Mouse (Mus musculus) gastrocnemius, postnatal 36 days (tissue): ENCODE measurements at regions not wholly inside any gene's neighbourhood (a gene's known extent, or its start where the extent isn't known, plus 50 kb on each side); places are given as distances from the start of the nearest gene placed in this dataset.
"Not testable (repeated sequence)": the region's sequence is repeated elsewhere in the genome, so short reads cannot be mapped to it uniquely, and the experiment has no call there.

Source experiments
- DNase-seq, 2 experiments: peaks; one replicate each; pipeline ENCODE4 v3.0.0; 2022
- intact Hi-C: fragments of 180-260 bp; cut with DNase I; formaldehyde crosslinking; loops from one replicate; pipeline ENCODE4 v1.15.1; 2025

- no peak for DNase-seq
- intact Hi-C loops = no loop called here
These were observed 56.5 kb downstream of the Gm8797 start for GRCm38 (mm10) chr3:5806947-5807575.

DNA sequence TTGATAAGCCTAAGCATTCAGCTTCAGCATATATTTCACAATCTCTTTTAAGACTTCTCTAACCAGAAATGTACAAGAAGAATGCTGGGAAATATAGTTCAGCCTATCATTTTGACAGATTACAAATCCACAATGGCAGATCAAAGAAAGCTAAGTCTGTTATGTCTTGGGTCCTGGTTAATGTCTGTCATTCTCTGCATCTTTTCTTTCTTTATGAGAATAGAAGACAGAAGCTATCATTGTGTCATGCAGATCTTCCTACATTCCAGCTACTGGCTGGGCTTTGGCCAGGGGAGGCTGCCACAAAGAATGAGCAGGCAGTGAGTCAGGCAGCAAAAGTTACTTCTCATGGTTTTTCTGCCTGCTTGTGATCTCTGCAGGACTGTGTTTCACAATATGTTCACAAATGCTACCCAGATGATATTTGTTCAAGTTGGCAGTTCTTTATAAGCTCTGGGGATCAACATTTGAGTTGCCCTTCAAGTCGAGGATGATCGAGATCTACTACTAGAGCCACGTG, 60.5 kb downstream of the Gm8797 start:
- DNase-seq = no peak
- intact Hi-C loops = no loop called here

DNA sequence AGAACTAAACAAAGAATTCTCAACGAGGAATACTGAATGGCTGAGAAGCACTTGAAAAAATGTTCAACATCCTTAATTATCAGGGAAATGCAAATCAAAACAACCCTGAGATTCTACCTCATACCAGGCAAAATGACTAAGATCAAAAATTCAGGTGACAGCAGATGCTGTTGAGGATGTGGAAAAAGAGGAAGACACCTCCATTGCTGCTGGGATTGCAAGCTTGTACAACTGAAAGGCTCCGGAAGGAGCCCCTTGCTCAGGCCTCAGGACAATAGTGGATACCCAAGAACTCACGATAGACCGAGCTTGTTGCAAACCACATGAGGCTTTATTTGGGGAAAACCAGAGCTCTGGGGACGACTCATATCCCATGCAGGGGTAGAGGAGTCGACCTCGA, 69.6 kb downstream of the Gm8797 start:
- DNase-seq, intact Hi-C loops: not testable (repeated sequence)

DNA sequence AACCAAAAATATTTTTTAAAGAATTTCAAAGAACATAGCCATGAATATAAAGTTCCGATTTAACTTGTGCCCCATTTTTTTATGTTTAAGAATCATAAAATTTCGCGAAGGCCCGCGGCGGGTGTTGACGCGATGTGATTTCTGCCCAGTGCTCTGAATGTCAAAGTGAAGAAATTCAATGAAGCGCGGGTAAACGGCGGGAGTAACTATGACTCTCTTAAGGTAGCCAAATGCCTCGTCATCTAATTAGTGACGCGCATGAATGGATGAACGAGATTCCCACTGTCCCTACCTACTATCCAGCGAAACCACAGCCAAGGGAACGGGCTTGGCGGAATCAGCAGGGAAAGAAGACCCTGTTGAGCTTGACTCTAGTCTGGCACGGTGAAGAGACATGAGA, 109.6 kb downstream of the Gm8797 start:
- DNase-seq = peak; percentile 93 to 100
- intact Hi-C loops = not testable (repeated sequence)

GRCm38 (mm10) chr3:5870407-5870806, 119.8 kb downstream of the Gm8797 start:
- no peak for DNase-seq

DNA sequence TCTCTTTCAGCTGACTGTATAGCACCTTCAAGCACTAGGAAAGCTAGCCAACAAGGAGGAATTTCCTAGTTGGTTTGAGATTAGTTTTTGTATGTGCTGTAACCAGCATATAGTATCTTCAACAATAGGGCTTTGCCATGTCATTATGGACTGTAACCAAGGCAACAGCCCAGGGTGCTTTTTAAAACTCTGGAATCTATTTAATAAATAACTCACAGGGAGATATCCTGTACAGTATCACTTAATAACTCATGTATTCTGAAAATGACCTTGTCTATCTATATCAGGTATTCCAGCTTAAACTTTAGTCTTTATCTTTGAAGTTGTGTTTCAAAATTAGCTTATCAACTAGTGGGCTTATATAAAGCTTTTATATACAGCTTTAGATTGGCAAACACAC, 128.5 kb downstream of the Gm8797 start:
- intact Hi-C loops = no loop called here

More at GRCm38 (mm10) chr3:5870407-5870806, 119.8 kb downstream of the Gm8797 start:
- intact Hi-C loops = no loop called here

DNA sequence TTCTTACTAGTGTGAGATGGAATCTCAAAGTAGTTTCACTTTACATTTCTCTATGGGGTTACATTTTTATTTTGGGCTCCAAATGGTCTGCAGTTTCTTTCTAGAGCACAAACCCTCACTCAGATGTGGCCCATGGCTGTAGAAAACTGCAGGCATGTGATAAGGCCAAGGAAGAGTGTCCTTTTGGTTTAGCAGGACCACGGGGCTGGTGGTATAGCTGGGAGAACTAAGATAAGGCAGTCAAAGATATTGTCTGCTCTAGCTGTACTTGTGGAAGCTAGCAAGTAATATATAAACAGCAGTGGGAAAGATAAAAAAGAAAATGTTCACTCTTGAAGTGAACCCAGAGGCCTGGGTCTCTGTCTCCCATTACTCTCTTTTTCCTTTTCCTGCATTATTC, 166.9 kb downstream of the Gm8797 start:
- intact Hi-C loops = no loop called here
- DNase-seq = no peak

More for the DNA sequence above, 128.5 kb downstream of the Gm8797 start:
- DNase-seq = no peak

DNA sequence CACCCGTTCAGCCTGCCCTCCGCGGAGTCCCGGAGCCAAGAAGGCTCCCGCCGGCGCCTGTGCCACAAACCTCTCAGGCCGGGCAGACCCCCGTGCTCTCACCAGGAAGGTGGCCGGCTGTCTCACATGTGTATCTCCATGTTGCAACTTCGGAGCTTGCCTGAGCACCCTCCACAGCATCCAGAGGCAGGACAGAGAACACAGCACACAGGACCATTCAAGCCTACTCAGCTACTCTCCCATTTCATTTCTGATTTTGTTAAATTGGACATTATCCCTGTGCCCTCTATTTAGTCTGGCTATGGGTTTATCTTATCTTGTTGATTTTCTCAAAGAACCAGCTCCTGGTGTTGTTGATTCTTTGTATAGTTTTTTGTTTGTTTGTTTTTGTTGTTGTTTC, 199.6 kb downstream of the Gm8797 start:
- DNase-seq, intact Hi-C loops: not testable (repeated sequence)

DNA sequence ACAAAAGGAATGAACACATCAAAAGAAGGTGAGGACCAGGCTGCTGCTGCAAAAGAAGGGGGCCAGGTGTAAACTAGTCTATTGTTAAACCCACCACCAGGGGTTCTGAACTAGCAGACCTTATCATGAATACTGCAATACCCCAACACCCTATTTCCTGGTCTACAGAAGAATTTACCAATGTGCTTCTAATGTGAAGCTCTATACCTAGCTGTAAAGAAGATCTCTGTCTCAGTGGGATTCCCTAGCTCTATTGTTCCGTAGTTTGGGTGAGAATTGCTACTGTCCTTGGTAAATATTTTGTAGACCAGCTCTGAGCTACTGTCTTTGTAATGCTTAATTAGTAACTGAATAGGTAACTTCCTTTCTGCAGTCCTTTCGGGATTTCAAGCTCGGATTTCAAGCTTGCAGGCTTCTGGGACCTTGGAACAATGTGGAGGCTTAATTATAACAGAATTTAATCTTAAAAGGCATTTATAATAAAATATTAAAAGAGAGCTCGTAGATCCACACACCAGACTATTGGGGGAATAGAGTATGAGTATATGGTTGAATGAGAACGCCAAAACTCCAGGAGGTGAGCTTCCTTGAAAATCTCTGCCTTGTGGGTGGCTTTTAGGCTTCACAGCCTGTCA, 238.5 kb downstream of the Gm8797 start:
- intact Hi-C loops, DNase-seq: not testable (repeated sequence)

- intact Hi-C loops = no loop called here
- DNase-seq = no peak
These were observed 253.8 kb downstream of the Gm8797 start for GRCm38 (mm10) chr3:6004423-6004822.

- intact Hi-C loops = no loop called here
- DNase-seq = no peak
These were observed 268.1 kb downstream of the Gm8797 start for GRCm38 (mm10) chr3:6018749-6019148.

DNA sequence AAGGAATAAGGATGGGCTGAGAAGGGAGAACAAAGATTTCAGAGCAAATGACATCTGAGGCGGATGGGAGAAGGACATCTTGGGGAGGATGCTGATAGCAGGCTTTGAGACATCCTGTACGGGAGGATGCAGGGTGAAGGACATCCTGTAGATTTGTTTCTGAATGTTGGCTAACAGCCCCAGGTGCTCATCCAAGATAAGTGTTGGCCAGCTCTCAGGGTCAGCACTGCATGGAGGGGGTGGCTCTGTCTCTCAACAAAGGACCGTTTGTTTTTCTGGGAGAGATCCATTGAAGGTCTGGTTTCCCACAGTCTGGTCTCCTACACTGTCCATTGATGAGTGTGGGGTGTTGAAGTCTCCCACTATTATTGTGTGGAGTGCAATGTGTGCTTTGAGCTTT, 290.7 kb downstream of the Gm8797 start:
- DNase-seq, intact Hi-C loops: not testable (repeated sequence)

GRCm38 (mm10) chr3:6049472-6050045, 299.0 kb downstream of the Gm8797 start:
- no peak for DNase-seq
- intact Hi-C loops = no loop called here

DNA sequence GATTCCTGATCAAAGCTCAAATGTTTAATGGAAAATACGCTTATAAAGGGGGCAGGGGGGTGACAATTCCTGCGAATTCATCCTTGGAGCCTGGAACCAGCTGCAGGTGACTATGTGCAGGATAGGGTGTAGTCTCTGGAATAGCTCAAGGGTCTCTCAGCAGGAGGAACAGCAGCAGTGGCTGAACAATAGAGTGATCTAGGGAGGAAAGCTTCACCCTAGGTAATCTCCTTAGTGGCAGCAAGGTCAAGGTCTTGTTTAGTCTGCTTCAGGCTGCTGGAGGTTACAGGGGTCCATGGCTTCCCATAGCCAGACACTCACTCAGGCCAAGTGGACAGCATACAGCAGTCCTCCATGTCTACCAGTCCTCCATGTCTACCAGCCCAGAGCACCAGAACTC, 301.3 kb downstream of the Gm8797 start:
- intact Hi-C loops = no loop called here
- DNase-seq = no peak

DNA sequence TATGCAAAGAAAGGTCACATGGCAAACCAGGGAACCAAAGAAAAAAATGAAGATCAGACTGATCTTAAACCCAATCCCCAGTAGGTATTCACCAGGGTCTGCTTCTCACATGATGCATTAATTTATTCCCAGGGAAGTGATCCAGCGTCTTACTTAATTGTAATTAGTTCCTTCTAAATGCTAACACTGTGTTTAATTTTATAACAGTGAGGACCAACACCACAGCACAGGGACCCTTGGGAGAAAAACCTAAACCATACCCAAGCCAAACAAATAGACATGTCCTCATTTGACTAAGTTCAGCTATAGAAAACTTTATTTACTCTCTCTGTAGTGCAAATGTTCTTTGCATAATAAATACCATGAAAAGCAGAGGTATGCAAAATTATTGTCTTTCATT, 333.2 kb downstream of the Gm8797 start:
- DNase-seq = no peak
- intact Hi-C loops = no loop called here

GRCm38 (mm10) chr3:6087267-6087666, 336.7 kb downstream of the Gm8797 start:
- intact Hi-C loops = no loop called here
- no peak for DNase-seq

DNA sequence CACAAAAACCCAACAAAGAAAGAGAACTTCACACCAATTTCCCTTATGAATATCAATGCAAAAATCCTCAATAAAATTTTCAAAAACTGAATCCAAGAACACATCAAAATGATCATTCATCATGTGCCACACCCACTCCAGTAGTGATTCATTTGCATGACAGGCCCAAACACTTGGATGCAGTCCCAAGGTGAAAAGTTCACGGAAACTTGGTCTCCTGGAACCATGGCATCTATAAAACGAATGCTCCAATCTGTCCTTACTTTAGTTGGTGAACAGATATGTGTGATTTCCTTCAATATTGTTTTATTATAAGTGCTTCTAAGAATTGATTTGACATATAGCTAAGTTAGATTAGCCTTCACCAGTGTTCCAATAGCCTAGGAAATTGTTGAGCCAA, 343.3 kb downstream of the Gm8797 start:
- intact Hi-C loops = no loop called here
- no peak for DNase-seq

DNA sequence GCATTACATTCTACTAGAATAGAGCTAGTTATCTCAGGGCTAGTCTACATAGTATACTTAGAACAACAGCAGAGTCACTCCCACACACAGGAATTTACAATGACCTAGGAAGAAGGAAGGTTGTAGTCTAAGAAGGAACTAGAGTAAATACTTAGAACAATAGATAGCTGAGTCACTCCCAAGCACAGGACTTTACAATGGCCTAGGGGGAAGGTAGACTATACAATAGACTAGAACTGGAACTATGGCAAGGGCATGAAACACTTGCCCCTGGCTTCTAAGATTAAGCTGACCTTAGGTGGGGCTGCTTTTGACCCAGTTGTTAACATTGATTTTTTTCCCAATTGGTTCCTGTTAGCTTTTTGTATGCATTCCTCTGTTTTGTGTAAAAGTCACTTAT, 343.8 kb downstream of the Gm8797 start:
- intact Hi-C loops, DNase-seq: not testable (repeated sequence)

DNA sequence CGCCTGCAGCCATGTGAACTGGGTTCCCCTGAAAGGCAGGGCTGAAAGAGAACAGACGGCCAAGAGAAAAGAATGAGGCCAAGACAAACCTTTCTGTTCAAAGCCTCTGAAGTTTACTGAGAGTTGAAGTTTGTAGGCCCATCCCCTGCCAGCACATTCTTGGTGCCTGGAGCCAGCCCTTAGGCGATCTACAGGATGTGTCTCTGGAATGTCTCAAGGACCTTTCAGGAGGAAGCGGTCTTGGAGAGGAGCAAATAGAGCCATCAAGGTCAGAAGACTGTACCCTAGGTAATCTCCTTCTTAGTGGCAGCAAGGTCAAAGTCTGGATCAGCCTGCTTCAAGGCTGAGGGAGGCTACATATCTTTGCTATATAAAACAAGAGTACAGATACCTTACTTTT, 350.3 kb downstream of the Gm8797 start:
- intact Hi-C loops = no loop called here

GRCm38 (mm10) chr3:6102866-6103265, 352.3 kb downstream of the Gm8797 start:
- DNase-seq = no peak
- intact Hi-C loops = no loop called here

More for the DNA sequence above, 350.3 kb downstream of the Gm8797 start:
- DNase-seq = no peak

GRCm38 (mm10) chr3:6106659-6107058, 356.1 kb downstream of the Gm8797 start:
- intact Hi-C loops = no loop called here

More at GRCm38 (mm10) chr3:6106659-6107058, 356.1 kb downstream of the Gm8797 start:
- DNase-seq = no peak
